Mouse (Mus musculus) liver, adult 2 months (tissue): Measurements from ENCODE around the gene Dido1.

Experiments
- CTCF ChIP-seq: fragments of 200-500 bp; IDR thresholded peaks from 2 replicates; pipeline ENCODE4 v1.5.1; 2011; ENCODE audit warnings: low read depth, low read length, control low read depth
- POLR2A ChIP-seq: fragments of 200-500 bp; IDR thresholded peaks from 2 replicates; pipeline ENCODE4 v1.6.1; 2011; ENCODE audit warnings: low read length, control low read depth; ENCODE audit not compliant: insufficient read depth; ENCODE audit errors: extremely low read depth

- TF ChIP-seq POLR2A (no peak), CTCF (no peak)
These were observed 17.2 kb downstream of the Dido1 start for GRCm38 (mm10) chr2:180692630-180693029.
